Mouse (Mus musculus) cerebellum, postnatal 4 days (tissue): ENCODE results near the gene Tnfrsf4.

Source experiments
- DNase-seq, 2 experiments: peaks; one replicate each; pipeline ENCODE4 v3.0.0; 2022; ENCODE audit warnings: low spot score in 2 of 2, mixed read lengths in 1 of 2

Tnfrsf4 gene

DNA sequence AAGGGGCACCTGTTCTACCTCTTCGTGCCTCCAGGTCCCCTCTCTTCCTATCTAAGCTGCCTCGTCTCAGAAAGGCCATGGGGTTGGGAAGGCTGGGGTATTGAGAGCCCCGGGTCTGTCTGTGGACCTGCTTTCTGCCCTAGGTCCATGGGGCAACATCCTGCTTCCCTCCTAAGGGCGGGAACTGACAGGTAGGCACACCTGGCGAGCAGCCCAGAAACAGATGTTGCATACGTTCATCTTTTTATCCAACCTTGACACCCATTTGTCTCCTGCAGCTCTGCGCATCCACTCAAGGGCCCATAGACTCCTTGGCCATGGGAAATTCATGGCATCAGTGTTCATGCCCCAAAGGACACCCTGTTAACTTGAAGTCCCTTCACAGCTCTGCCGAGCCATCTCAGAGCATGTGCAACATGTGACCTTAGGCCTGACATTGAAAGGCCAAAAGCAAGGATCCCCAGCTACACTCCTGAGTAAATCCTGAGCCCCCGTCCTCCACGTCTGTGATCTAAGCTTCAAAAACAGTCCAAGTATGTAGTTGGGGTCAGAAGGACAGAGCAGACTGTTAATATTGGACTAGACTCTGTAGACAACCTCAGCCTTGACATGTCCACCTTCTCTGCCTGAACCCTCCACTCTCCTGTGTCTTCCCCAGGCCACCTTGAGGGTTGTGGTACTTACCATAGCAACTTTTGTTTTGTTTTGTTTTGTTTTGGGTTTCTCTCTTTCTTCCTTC, 51.7 kb downstream of the Tnfrsf4 start:
- no peak for DNase-seq
